Mouse (Mus musculus) spleen, adult 2 months (tissue): Measurements from ENCODE around the gene Rapgef2.

Experiments
- CTCF ChIP-seq: fragments of 200-500 bp; IDR thresholded peaks from 2 replicates; pipeline ENCODE4 v1.5.1; 2011; ENCODE audit warnings: mild to moderate bottlenecking, inconsistent platforms; ENCODE audit not compliant: insufficient read depth, insufficient read length, insufficient replicate concordance; ENCODE audit errors: extremely low read depth
- POLR2A ChIP-seq: fragments of 200-500 bp; IDR thresholded peaks from 2 replicates; pipeline ENCODE4 v1.6.1; 2011; ENCODE audit warnings: low read depth, low read length, inconsistent platforms

GRCm38 (mm10) chr3:79218566-79219051 is 67.7 kb downstream of the Rapgef2 start:
- TF ChIP-seq CTCF, result no peak
- TF ChIP-seq POLR2A, result no peak
